Mouse (Mus musculus): ENCODE measurements around the gene Rrp36. TPM values are rescaled to one million over a fixed set of nuclear protein-coding genes. Genes with fewer than 3 reads are reported as not detected.

Gene Rrp36
- polyA plus RNA-seq, 1 experiment from 2014 or later: 52.3 TPM

- WGBS: 91% methylated on average over 5 of the region's 5 CpGs
- Histone ChIP-seq H3K4me1 (replicated peaks) (peaks cover 50% of the 10 kb centered on the region), H3K27me3 (no peaks in the 10 kb centered on the region), H3K4me2 (peak overlapping the region; percentile 66; the same call in 1 of the 2 replicates), H3K4me3 (0 out of 2 replicates have a peak overlapping the region, but pooled peaks have one; percentile 93), H3K36me3 (peaks cover 21% of the 10 kb centered on the region), H3K9ac (peak overlapping the region; percentile 97), H3K9me3 (no peaks in the 10 kb centered on the region), H3K27ac (no peak overlapping the region)
- ATAC-seq (ENCODE audit: low FRiP score): no peak
Observed at GRCm38 (mm10) chr17:46702506-46702905, 28.4 kb upstream of the Rrp36 start.

DNA sequence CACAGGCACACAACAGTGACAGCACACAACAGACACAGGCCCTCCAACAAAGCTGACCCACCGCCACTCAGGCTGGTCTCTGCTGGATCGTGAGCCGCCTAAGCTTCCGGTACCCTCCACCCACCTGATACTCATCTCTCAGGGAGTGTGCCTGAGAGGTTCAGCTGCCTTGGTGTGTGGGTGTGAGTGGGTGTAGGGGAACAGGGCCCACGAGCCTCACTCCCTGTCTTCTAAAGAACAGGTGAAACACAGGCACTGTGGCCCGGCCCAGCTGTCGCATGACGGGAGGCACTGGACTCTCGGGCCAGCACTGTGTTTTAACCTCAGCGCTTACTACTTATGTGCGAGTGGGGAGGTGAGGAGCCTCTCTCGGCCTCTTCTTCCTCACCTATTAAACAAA, 27.9 kb upstream of the Rrp36 start:
- peak overlapping the region; percentile 66; the same call in 1 of the 2 replicates for H3K4me2 ChIP-seq
- H3K27ac ChIP-seq: no peak overlapping the region
- H3K27me3 ChIP-seq: no peaks in the 10 kb centered on the region
- H3K36me3 ChIP-seq: peaks cover 21% of the 10 kb centered on the region
- no peaks in the 10 kb centered on the region for H3K9me3 ChIP-seq
- no peak for ATAC-seq (ENCODE audit: low FRiP score)
- WGBS: 90% methylated on average over 12 of the region's 12 CpGs
- H3K9ac ChIP-seq: peak overlapping the region; percentile 61
- peaks cover 50% of the 10 kb centered on the region for H3K4me1 ChIP-seq (replicated peaks)
- no peak overlapping the region for H3K4me3 ChIP-seq

DNA sequence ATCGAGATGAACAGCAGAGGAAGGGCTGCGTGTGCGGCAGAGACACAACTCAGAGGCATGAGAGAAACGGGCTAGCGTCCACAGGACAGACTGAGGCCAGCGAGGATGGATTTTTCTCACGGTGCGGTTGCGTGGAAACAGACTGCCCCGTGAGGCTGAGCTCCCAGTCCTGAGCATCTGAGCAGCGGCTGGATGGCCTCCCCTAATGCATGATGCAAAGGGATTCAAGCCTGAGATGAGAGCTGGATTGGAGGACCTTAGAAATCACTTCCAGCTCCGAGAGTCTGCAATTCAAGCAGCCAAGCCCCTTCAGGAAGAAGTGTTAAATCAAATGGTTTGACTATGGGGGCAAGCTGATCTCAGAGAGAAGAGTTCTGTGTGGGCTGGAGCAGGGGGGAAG, 27.3 kb upstream of the Rrp36 start:
- Histone ChIP-seq H3K4me2 (no peak overlapping the region), H3K27ac (peak overlapping the region; percentile 35; the same call in 1 of the 2 replicates), H3K9me3 (no peaks in the 10 kb centered on the region), H3K36me3 (peaks cover 24% of the 10 kb centered on the region), H3K4me3 (no peak overlapping the region), H3K27me3 (no peaks in the 10 kb centered on the region), H3K9ac (peak overlapping the region; percentile 61), H3K4me1 (replicated peaks) (peaks cover 49% of the 10 kb centered on the region)
- WGBS: 82% methylated on average over 12 of the region's 12 CpGs
- ATAC-seq (ENCODE audit: low FRiP score): no peak

DNA sequence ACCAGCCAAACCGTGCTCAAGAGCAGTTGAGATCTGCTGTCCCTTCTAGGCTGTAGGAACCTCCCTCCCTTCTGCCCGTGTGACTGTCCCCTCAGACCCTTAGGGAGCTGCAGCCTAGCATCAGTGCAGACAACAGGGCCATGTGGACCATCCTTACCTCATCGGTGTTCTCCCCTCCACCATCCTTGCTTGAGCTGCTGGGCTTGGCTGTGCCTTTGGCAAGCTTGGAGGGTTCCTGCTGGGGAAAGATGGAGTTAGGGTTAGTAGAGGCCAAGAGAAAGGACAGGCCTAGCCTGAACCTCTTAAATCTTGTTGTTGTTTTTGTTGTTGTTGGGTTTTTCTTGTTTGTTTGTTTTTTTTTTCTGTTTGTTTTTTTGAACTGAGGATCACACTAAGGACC, 25.8 kb upstream of the Rrp36 start:
- no peak overlapping the region for H3K4me3 ChIP-seq
- no peak for ATAC-seq (ENCODE audit: low FRiP score)
- peaks cover 32% of the 10 kb centered on the region for H3K36me3 ChIP-seq
- no peak overlapping the region for H3K4me2 ChIP-seq
- H3K27me3 ChIP-seq: no peaks in the 10 kb centered on the region
- no peaks in the 10 kb centered on the region for H3K9me3 ChIP-seq
- no peak overlapping the region for H3K27ac ChIP-seq
- no peak overlapping the region for H3K9ac ChIP-seq
- H3K4me1 ChIP-seq (replicated peaks): peaks cover 37% of the 10 kb centered on the region
- 94% methylated on average over 3 of the region's 3 CpGs for WGBS

DNA sequence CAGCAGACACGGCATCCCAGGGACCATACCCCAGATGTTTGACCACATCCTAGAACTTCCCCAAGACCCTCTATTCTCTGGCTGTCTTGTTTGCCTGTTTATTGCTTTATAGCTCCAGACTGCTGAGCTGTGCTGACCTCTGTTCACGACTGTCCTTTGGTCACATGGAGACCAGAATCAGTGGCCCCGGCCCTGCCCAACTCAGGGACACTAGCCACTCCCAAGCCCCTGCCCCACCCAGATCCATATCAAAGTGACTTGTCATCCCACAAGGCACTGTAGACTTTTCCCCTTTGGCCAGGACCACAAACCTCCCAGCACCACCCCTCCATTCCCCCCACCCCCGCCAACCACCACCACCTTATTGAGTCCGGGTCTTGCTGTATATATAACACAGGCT, 25.1 kb upstream of the Rrp36 start:
- Histone ChIP-seq H3K4me2 (no peak overlapping the region), H3K4me3 (no peak overlapping the region), H3K9me3 (no peaks in the 10 kb centered on the region), H3K27me3 (no peaks in the 10 kb centered on the region), H3K36me3 (peaks cover 32% of the 10 kb centered on the region), H3K4me1 (replicated peaks) (peaks cover 37% of the 10 kb centered on the region), H3K9ac (no peak overlapping the region), H3K27ac (no peak overlapping the region)
- WGBS: 81% methylated on average over 5 of the region's 5 CpGs
- no peak for ATAC-seq (ENCODE audit: low FRiP score)

DNA sequence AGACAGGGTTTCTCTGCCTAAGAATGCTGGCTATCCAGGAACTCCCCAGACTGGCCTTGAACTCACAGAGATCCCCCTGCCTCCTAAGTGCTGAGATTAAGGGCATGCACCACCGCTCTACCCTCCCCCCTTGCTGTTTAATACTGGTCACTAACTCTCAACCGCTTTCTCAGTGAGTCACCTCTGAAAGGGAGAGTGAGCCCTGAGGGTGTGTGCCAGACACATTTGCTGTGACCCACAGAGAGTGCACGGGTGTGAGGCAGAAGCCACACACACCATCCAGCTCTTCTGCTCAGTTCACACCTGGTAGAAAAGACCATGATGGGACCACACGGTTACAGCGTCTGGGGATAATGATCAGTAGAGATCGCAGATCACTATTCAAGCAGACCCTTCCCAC, 24.4 kb upstream of the Rrp36 start:
- H3K27me3 ChIP-seq: no peaks in the 10 kb centered on the region
- no peak for ATAC-seq (ENCODE audit: low FRiP score)
- H3K36me3 ChIP-seq: peaks cover 32% of the 10 kb centered on the region
- no peaks in the 10 kb centered on the region for H3K9me3 ChIP-seq
- H3K4me2 ChIP-seq: no peak overlapping the region
- 93% methylated on average over 6 of the region's 6 CpGs for WGBS
- H3K9ac ChIP-seq: no peak overlapping the region
- H3K4me3 ChIP-seq: no peak overlapping the region
- peaks cover 29% of the 10 kb centered on the region for H3K4me1 ChIP-seq (replicated peaks)
- no peak overlapping the region for H3K27ac ChIP-seq

- no peak for ATAC-seq (ENCODE audit: low FRiP score)
- no peaks in the 10 kb centered on the region for H3K27me3 ChIP-seq
- H3K36me3 ChIP-seq: peaks cover 40% of the 10 kb centered on the region
- no peak overlapping the region for H3K4me2 ChIP-seq
- no peaks in the 10 kb centered on the region for H3K4me1 ChIP-seq (replicated peaks)
- no peak overlapping the region for H3K27ac ChIP-seq
- H3K9ac ChIP-seq: no peak overlapping the region
- WGBS: 68% methylated on average over 1 of the region's 1 CpGs
- no peak overlapping the region for H3K4me3 ChIP-seq
- no peaks in the 10 kb centered on the region for H3K9me3 ChIP-seq
Observed at GRCm38 (mm10) chr17:46694517-46695063, 20.4 kb upstream of the Rrp36 start.

- no peak overlapping the region for H3K9ac ChIP-seq
- no peaks in the 10 kb centered on the region for H3K9me3 ChIP-seq
- H3K27me3 ChIP-seq: no peaks in the 10 kb centered on the region
- no peak for ATAC-seq (ENCODE audit: low FRiP score)
- H3K4me2 ChIP-seq: no peak overlapping the region
- H3K4me3 ChIP-seq: no peak overlapping the region
- H3K27ac ChIP-seq: no peak overlapping the region
- no peaks in the 10 kb centered on the region for H3K4me1 ChIP-seq (replicated peaks)
- H3K36me3 ChIP-seq: peaks cover 38% of the 10 kb centered on the region
- WGBS: 95% methylated on average over 2 of the region's 2 CpGs
Observed at GRCm38 (mm10) chr17:46691390-46691789, 17.2 kb upstream of the Rrp36 start.

DNA sequence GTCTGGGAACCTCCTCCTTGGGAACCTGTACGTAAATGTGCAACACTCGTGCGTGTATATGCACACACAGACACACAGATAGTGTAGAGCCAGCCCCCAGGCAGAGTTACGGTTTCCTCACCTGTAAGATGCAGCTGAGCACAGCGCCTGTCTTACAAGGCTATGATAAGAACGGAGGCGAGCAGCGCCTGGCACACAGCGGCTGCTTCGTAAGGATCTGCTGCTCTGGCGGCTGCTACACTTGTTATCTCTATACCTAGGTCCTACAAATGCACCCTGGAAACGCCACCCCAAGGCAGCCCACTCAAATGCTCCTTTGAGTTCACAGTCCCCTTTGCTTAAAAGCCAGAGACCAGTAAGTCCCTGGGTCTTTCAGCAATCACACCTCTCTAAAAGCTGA, 16.5 kb upstream of the Rrp36 start:
- Histone ChIP-seq H3K36me3 (peaks cover 39% of the 10 kb centered on the region), H3K4me2 (no peak overlapping the region), H3K27ac (no peak overlapping the region), H3K4me3 (no peak overlapping the region), H3K9ac (no peak overlapping the region), H3K4me1 (replicated peaks) (no peaks in the 10 kb centered on the region), H3K27me3 (no peaks in the 10 kb centered on the region), H3K9me3 (no peaks in the 10 kb centered on the region)
- no peak for ATAC-seq (ENCODE audit: low FRiP score)
- WGBS: 98% methylated on average over 12 of the region's 12 CpGs

DNA sequence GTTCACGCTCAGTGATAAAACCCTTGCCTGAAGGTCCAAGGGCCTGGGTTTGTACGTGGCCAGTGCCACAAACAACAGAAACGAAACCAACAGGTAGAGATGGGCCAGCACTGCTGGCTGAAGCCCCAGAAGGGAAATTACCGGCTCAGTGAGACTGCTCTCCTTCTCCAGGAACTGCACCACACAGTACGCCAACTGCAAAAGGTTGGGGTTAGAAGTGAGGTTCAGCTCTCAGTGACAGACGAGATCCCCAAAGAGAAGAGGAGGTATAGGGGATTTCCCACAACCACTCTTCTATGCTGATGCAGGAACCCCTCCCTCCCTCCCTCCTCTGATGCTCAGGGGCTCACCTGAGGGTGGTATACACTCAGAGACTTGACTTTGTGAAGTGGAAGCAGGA, 11.8 kb upstream of the Rrp36 start:
- peaks cover 63% of the 10 kb centered on the region for H3K36me3 ChIP-seq

DNA sequence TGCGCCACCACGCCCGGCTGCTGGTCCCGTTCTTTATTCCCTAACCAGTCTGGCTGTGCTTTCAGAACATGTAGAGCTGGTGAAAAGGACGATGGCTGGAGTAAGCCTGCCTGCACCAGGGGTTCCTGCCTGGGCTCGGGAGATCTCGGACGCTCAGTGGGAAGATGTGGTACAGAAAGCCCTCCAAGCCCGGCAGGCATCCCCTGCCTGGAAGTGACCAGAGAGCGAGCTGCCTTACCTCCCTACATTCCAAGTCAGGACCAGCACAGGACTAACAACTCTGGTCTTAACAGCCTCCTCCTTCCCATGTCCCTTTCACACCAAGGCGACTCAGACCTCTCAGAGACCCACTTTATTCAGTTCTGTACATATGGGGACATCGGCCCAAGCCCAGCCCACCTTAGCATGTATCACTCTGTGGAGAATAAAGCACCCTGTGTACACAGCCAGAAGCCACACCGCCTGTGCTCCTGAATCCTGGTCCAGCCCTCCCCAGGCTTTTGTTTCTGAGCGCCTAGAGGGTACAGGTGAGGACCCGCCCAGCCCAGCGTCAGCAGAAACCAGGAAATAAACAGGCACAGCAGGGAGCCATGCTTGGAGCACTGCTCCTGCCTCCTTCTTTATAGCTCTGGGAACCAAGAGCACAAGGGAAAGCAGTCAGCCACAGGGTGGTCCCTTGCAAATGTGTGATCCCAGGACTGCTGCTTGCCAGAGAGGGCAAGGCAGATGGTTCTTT, 8.7 kb upstream of the Rrp36 start:
- Histone ChIP-seq H3K9me3 (no peaks in the 10 kb centered on the region), H3K9ac (no peak overlapping the region; the same call in 1 of the 2 replicates), H3K27ac (no peak overlapping the region), H3K36me3 (peaks cover 58% of the 10 kb centered on the region), H3K4me1 (replicated peaks) (peaks cover 34% of the 10 kb centered on the region), H3K27me3 (no peaks in the 10 kb centered on the region), H3K4me3 (no peak overlapping the region), H3K4me2 (no peak overlapping the region)
- ATAC-seq (ENCODE audit: low FRiP score): no peak
- 84% methylated on average over 16 of the region's 16 CpGs for WGBS

More for the DNA sequence above, 11.8 kb upstream of the Rrp36 start:
- no peak overlapping the region for H3K4me3 ChIP-seq
- H3K4me2 ChIP-seq: no peak overlapping the region
- no peak overlapping the region for H3K27ac ChIP-seq
- H3K4me1 ChIP-seq (replicated peaks): peaks cover 13% of the 10 kb centered on the region
- 93% methylated on average over 6 of the region's 6 CpGs for WGBS
- no peaks in the 10 kb centered on the region for H3K27me3 ChIP-seq
- no peak for ATAC-seq (ENCODE audit: low FRiP score)
- H3K9ac ChIP-seq: no peak overlapping the region
- no peaks in the 10 kb centered on the region for H3K9me3 ChIP-seq

GRCm38 (mm10) chr17:46681466-46682118, 7.4 kb upstream of the Rrp36 start:
- Histone ChIP-seq H3K9me3 (no peaks in the 10 kb centered on the region), H3K27ac (peak overlapping the region; percentile 82), H3K4me3 (peak overlapping the region; percentile 87), H3K9ac (peak overlapping the region; percentile 82), H3K4me1 (replicated peaks) (peaks cover 34% of the 10 kb centered on the region), H3K36me3 (peaks cover 58% of the 10 kb centered on the region), H3K4me2 (peak overlapping the region; percentile 96), H3K27me3 (no peaks in the 10 kb centered on the region)
- WGBS: 23% methylated on average over 12 of the region's 12 CpGs
- peak; percentile 2; the same call in 1 of the 2 replicates for ATAC-seq (ENCODE audit: low FRiP score)
